Mouse (Mus musculus): ENCODE results near the gene Syncrip.

- no peak for TF ChIP-seq GATA1 (IDR thresholded peaks at IDR 0.05; ENCODE audit: borderline replicate concordance, low read length)
- TF ChIP-seq FLI1 (IDR thresholded peaks at IDR 0.05; ENCODE audit: low read length): no peak
These were observed 78.3 kb downstream of the Syncrip start for GRCm38 (mm10) chr9:88404088-88404487.

All from megakaryocyte, embryonic 14.5 days (primary cell).